Mouse (Mus musculus) Patski (cell line): ENCODE measurements around the gene Fam155a. TPM values are rescaled to one million over a fixed set of nuclear protein-coding genes. Genes with fewer than 3 reads are reported as not detected.

ENCODE experiments used
- ATAC-seq: fragments of 100-300 bp; one replicate; pipeline ENCODE4 v1.8.0; 2021
- CTCF ChIA-PET: fragments of 350-600 bp; sonication (Branson Sonifier 250); formaldehyde crosslinking; loops from one replicate; lab custom pipeline; 2022; ENCODE audit warnings: inconsistent platforms; lab: Charles Lee
- POLR2A ChIA-PET: fragments of 350-600 bp; sonication (Branson Sonifier 250); formaldehyde crosslinking; loops from one replicate; lab custom pipeline; 2022; ENCODE audit warnings: antibody characterized with exemption, inconsistent platforms; lab: Charles Lee
- DNase-seq: peaks from one replicate; pipeline ENCODE4 v3.0.0-alpha.2; 2011; ENCODE audit warnings: low read depth, low spot score
- H3K27me3 ChIP-seq: fragments of 371-371 bp; one replicate; pipeline ENCODE4 v1.5.1; 2021
- CTCF ChIP-seq: fragments of 100-300 bp; IDR thresholded peaks from one replicate; pipeline ENCODE4 v1.5.1; 2021
- in situ Hi-C: fragments of 300-500 bp; cut with MboI; formaldehyde crosslinking; loops from 3 replicates; pipeline ENCODE4 v1.11.1; 2018; ENCODE audit warnings: low pct_unique_long_range_greater_than_20kb, mixed read lengths
- polyA plus RNA-seq: library from polyadenylated mRNA; unstranded; gene quantifications from one replicate; pipeline ENCODE4 v1.2.3, GENCODE M21; 2021

Fam155a gene
- polyA plus RNA-seq, 1 experiment from 2014 or later: not detected

- POLR2A ChIA-PET: no interaction called here
Observed at GRCm38 (mm10) chr8:9432635-9433372, 338.2 kb downstream of the Fam155a start.

GRCm38 (mm10) chr8:9428846-9429245 lies 342.1 kb downstream of the Fam155a start:
- DNase-seq (no peak), ATAC-seq (no peak)
- no peak for TF ChIP-seq CTCF
- CTCF ChIA-PET: no interaction called here
- POLR2A ChIA-PET: no interaction called here
- in situ Hi-C loops: no loop called here
- H3K27me3 ChIP-seq: no peaks in the 10 kb centered on the region

More at GRCm38 (mm10) chr8:9432635-9433372, 338.2 kb downstream of the Fam155a start:
- in situ Hi-C loops: no loop called here
- ATAC-seq: no peak
- no peak for DNase-seq
- H3K27me3 ChIP-seq: no peaks in the 10 kb centered on the region
- TF ChIP-seq CTCF: no peak
- CTCF ChIA-PET: no interaction called here

- in situ Hi-C loops: no loop called here
- CTCF ChIA-PET: no interaction called here
- ATAC-seq: no peak
Observed at GRCm38 (mm10) chr8:9424069-9424468, 346.9 kb downstream of the Fam155a start.

DNA sequence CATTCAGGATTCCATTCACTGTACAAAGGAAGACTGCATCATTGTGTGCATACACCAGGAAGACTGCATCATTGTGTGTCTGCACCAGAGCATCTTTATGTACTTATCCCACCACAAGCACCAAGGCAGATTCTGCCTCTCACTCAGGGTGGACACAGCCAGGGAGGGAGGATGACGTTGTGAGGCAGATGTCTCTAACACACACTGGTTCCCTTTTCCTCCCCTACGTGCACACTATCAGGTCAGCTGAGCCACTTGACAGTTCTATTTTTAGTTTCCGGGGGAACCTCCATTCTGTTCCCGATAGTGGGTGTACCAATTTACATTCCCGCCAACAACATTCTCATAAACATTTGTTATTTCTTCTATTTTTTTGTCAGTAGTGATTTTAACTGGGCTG lies 347.4 kb downstream of the Fam155a start:
- CTCF ChIA-PET: no interaction called here
- no peak for TF ChIP-seq CTCF
- no peak for ATAC-seq

More at GRCm38 (mm10) chr8:9424069-9424468, 346.9 kb downstream of the Fam155a start:
- no peak for DNase-seq
- H3K27me3 ChIP-seq: peaks cover 6% of the 10 kb centered on the region
- POLR2A ChIA-PET: no interaction called here
- TF ChIP-seq CTCF: no peak

DNA sequence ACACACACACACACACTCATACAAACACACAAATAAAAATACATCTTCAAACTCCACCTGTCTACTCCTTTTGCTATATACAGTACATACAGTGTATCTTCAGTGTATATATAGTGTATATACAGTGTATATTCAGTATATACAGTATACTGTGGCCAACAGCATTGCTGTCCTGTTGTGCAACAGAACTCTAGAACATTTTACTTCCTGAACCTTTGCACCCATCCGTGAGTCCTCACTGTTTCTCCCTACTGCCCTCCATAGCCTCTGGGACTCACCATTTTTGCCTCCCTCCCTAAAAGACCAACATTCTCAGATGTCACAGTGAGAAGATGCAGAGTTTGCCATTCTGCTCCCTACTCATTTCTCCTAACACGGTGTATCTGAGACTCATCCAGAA lies 347.8 kb downstream of the Fam155a start:
- POLR2A ChIA-PET: no interaction called here
- no peak for TF ChIP-seq CTCF

More for the DNA sequence above, 347.4 kb downstream of the Fam155a start:
- no peak for DNase-seq
- POLR2A ChIA-PET: no interaction called here
- H3K27me3 ChIP-seq: peaks cover 11% of the 10 kb centered on the region
- in situ Hi-C loops: no loop called here

DNA sequence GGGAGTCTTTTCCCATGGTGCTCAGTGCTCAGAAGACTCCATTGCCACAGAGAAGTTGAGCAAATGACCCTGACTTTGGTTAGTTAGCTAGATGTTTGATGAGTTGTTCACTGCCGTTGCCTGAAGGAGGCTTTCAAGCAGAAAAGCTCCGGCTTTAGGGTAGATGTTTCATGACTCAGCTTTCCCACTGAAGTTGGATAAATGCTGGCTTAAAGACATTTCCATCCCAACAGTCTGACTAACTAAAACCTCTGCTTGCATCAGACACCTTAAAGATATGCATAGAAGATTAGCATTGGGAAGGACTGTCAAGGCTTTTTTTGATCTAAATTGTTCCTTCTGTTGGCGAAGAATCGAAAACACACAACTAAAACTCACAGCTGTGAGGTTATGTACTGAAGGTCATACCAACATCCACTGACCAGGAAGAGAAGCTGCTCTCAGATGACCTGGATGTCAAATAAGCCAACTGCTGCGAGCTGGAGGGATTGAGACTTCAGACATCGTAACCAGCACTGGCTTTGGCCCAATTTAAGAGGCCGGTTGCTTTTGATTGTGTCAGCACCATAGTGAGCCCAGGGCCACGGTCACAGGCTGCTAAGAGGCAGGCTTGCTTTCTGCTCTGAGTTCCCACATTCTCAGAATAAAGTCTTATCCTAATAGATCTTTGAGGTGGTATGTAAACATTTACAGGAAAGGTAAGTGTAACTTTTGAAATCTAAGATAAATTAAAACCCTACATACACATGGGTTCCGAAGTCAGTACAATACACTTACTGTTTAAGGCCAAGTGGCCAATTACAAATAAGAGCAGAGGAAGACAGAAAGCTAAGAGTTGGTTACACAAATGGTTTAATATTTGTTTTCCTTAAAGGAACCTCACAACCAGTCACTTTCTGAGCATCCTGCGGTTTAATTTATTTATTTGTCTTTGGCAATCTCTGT lies 351.8 kb downstream of the Fam155a start:
- ATAC-seq (no peak), DNase-seq (no peak)
- in situ Hi-C loops: no loop called here
- POLR2A ChIA-PET: no interaction called here
- no peak for TF ChIP-seq CTCF
- peaks cover 12% of the 10 kb centered on the region for H3K27me3 ChIP-seq
- CTCF ChIA-PET: no interaction called here

More for the DNA sequence above, 347.8 kb downstream of the Fam155a start:
- CTCF ChIA-PET: no interaction called here
- ATAC-seq (no peak), DNase-seq (no peak)
- in situ Hi-C loops: no loop called here
- peaks cover 12% of the 10 kb centered on the region for H3K27me3 ChIP-seq

GRCm38 (mm10) chr8:9416189-9416588 lies 354.8 kb downstream of the Fam155a start:
- ATAC-seq: no peak
- POLR2A ChIA-PET: no interaction called here

GRCm38 (mm10) chr8:9408480-9408879 lies 362.5 kb downstream of the Fam155a start:
- ChIA-PET CTCF (no interaction called here), POLR2A (no interaction called here)
- ATAC-seq: no peak
- DNase-seq: no peak
- TF ChIP-seq CTCF: no peak
- in situ Hi-C loops: no loop called here
- H3K27me3 ChIP-seq: peaks cover 5% of the 10 kb centered on the region

More at GRCm38 (mm10) chr8:9416189-9416588, 354.8 kb downstream of the Fam155a start:
- CTCF ChIA-PET: no interaction called here
- DNase-seq: no peak
- no peak for TF ChIP-seq CTCF
- in situ Hi-C loops: no loop called here
- peaks cover 12% of the 10 kb centered on the region for H3K27me3 ChIP-seq

DNA sequence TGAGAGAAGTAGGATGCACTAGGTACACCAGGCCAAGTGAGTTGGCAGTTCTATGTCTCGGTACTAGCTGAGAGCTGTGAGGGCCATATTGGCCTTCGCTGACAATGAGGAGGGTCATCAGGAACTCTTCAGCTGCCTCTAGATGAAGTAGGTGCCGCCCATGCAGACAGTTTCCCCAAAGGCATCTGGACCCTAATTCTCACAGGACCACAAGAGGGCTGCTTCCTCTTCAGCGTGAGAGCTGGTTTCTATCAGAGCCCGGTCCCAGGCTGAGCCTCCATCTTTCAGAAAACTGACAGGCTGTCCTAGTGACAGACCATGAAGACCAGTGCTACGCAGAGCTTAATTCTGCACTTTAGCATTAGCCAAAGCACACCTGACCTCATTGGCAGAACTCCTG lies 364.8 kb downstream of the Fam155a start:
- ChIA-PET POLR2A (no interaction called here), CTCF (no interaction called here)
- peaks cover 5% of the 10 kb centered on the region for H3K27me3 ChIP-seq
- ATAC-seq (no peak), DNase-seq (no peak)
- in situ Hi-C loops: no loop called here
- no peak for TF ChIP-seq CTCF

- H3K27me3 ChIP-seq: peaks cover 5% of the 10 kb centered on the region
- no peak for TF ChIP-seq CTCF
- DNase-seq (no peak), ATAC-seq (no peak)
- ChIA-PET POLR2A (no interaction called here), CTCF (no interaction called here)
- in situ Hi-C loops: no loop called here
Observed at GRCm38 (mm10) chr8:9404651-9405050, 366.3 kb downstream of the Fam155a start.

GRCm38 (mm10) chr8:9402393-9402792 lies 368.6 kb downstream of the Fam155a start:
- in situ Hi-C loops: no loop called here
- CTCF ChIA-PET: no interaction called here
- no peak for ATAC-seq

More at GRCm38 (mm10) chr8:9402393-9402792, 368.6 kb downstream of the Fam155a start:
- POLR2A ChIA-PET: no interaction called here
- no peak for TF ChIP-seq CTCF
- peaks cover 7% of the 10 kb centered on the region for H3K27me3 ChIP-seq
- DNase-seq: no peak
